Mouse (Mus musculus): Measurements from ENCODE around the gene Gpr146.

- TF ChIP-seq CTCF (IDR thresholded peaks at IDR 0.05; ENCODE audit: borderline replicate concordance, insufficient read depth, low read depth, low read length) (no peak), POLR2A (IDR thresholded peaks at IDR 0.05; ENCODE audit: borderline replicate concordance, insufficient read depth, low read length) (no peak)
Measured at GRCm38 (mm10) chr5:139433842-139434568, 56.5 kb downstream of the Gpr146 start.

Data from cerebellum, adult 2 months (tissue).